Comparison of ENCODE assay signal across 23 mouse cellular contexts in genomic region chr12:77270694-77271093, GRCm38 (mm10). TPM values are rescaled to one million over a fixed set of nuclear protein-coding genes. Genes with fewer than 3 reads are reported as not detected.
DNase-seq lines count a peak whose midpoint lies in the region; ATAC-seq lines count a peak whose summit lies in the region.
"Had no signal": no experiment of that assay in that cellular context is flagged by ENCODE, and none has a peak within 500 bp of the region (broad histone marks: within the 10 kb centered on the region; RNA-seq: fewer than 3 reads in every experiment).

No protein-coding gene starts in this region.

- H3K4me1 ChIP-seq in forebrain, embryonic 16.5 days (replicated peaks; ENCODE audit: control insufficient read depth, insufficient read depth, low read length): no peaks in the 10 kb centered on the region
- H3K4me1 ChIP-seq: embryonic facial prominence, embryonic 15.5 days; forebrain, embryonic 15.5 days; heart, embryonic 10.5 days; hindbrain, embryonic 10.5 days; intestine, embryonic 15.5 days had no signal

- 91% methylated on average over 3 of the region's 3 CpGs for WGBS in forebrain, embryonic 16.5 days

- no peaks in the 10 kb centered on the region for H3K27me3 ChIP-seq in splenic B cell, adult 2 months (ENCODE audit: control insufficient read depth, insufficient read depth, low read length, poor library complexity, severe bottlenecking)
- no peaks in the 10 kb centered on the region for H3K27me3 ChIP-seq in forebrain, embryonic 16.5 days (replicated peaks; ENCODE audit: control insufficient read depth, insufficient read depth, low read length)
- H3K27me3 ChIP-seq: CH12.LX; embryonic facial prominence, embryonic 15.5 days; forebrain, embryonic 15.5 days; intestine, embryonic 15.5 days had no signal

- H3K4me3 ChIP-seq in forebrain, embryonic 16.5 days (replicated peaks; ENCODE audit: low read length): no peak overlapping the region
- H3K4me3 ChIP-seq: embryonic facial prominence, embryonic 15.5 days; erythroblast, embryonic 14.5 days; forebrain, embryonic 15.5 days; heart, embryonic 10.5 days; hindbrain, embryonic 10.5 days; intestine, embryonic 15.5 days had no signal

- no peak overlapping the region for H3K4me2 ChIP-seq in forebrain, embryonic 16.5 days (ENCODE audit: low read length)
- H3K4me2 ChIP-seq: embryonic facial prominence, embryonic 15.5 days; forebrain, embryonic 15.5 days; hindbrain, embryonic 14.5 days; intestine, embryonic 15.5 days had no signal

- H3K36me3 ChIP-seq in splenic B cell, adult 2 months (ENCODE audit: control insufficient read depth, insufficient read depth, low read length, poor library complexity, severe bottlenecking): no peaks in the 10 kb centered on the region
- no peaks in the 10 kb centered on the region for H3K36me3 ChIP-seq in forebrain, embryonic 16.5 days (ENCODE audit: control insufficient read depth, insufficient read depth)
- H3K36me3 ChIP-seq: embryonic facial prominence, embryonic 15.5 days; forebrain, embryonic 15.5 days; heart, embryonic 10.5 days; hindbrain, embryonic 10.5 days; intestine, embryonic 15.5 days had no signal

- ATAC-seq in megakaryocyte, adult 5-6 weeks (ENCODE audit: poor library complexity, severe bottlenecking): peak; percentile 81
- ATAC-seq in forebrain, embryonic 16.5 days: no peak
- ATAC-seq: forebrain, embryonic 15.5 days; intestine, embryonic 15.5 days had no signal

- H3K27ac ChIP-seq in forebrain, embryonic 16.5 days (ENCODE audit: low read length): no peak overlapping the region
- H3K27ac ChIP-seq: embryonic facial prominence, embryonic 15.5 days; forebrain, embryonic 15.5 days; heart, embryonic 10.5 days; hindbrain, embryonic 10.5 days; hindbrain, embryonic 14.5 days; intestine, embryonic 15.5 days had no signal

- peak; percentile 25 to 40 for DNase-seq in B cell, adult 2 months
- DNase-seq in c-Kit-positive CD71-negative TER-119-negative erythroid progenitor cells, embryonic 14.5 days (ENCODE audit: low read depth): peak; percentile 25
- DNase-seq in splenic B cell, adult 2 months (ENCODE audit: low read depth, low spot score): peak; percentile 53
- no peak for DNase-seq in kidney, adult 9 months
- no peak for DNase-seq in retina, embryonic 14.5 days (ENCODE audit: low spot score)
- DNase-seq: adrenal gland, adult 8-10 months; cerebellum, adult 11-12 months; cerebellum, adult 9-11 months; cerebellum, postnatal 36 days; gastrocnemius, postnatal 36 days; heart, adult 18-20 months; heart, postnatal 10 days; kidney, adult 18-20 months had no signal

- no peak overlapping the region for H3K9ac ChIP-seq in forebrain, embryonic 16.5 days (replicated peaks; ENCODE audit: low read depth, low read length)
- H3K9ac ChIP-seq: embryonic facial prominence, embryonic 15.5 days; forebrain, embryonic 15.5 days; hindbrain, embryonic 14.5 days; intestine, embryonic 15.5 days had no signal

- H3K9me3 ChIP-seq in forebrain, embryonic 16.5 days (ENCODE audit: control insufficient read depth, low read length): no peaks in the 10 kb centered on the region
- H3K9me3 ChIP-seq: embryonic facial prominence, embryonic 15.5 days; forebrain, embryonic 15.5 days; heart, embryonic 10.5 days; hindbrain, embryonic 10.5 days; intestine, embryonic 15.5 days had no signal

RNA-seq across cellular contexts. Expression of gene Fut8, which starts 32.8 kb away (rescaled TPM):
- total RNA-seq in megakaryocyte, adult 5-6 weeks (2015): 48.3 and 53.9 TPM in 2 replicates
- 44.6 and 46.2 TPM in 2 replicates for total RNA-seq in megakaryocyte, adult 5-6 weeks (2017)
- 36.6 and 37.9 TPM in 2 replicates for polyA plus RNA-seq in forebrain, embryonic 16.5 days (2015; fragmentation: Nextera tagmentation; extraction: Ambion mirVana)

Comparison
In these comparisons a context has a peak if more than half of its experiments do, and no peak if none do; other contexts are left out.
1. DNase-seq: peak in B cell, adult 2 months (2 of 2), c-Kit-positive CD71-negative TER-119-negative erythroid progenitor cells, embryonic 14.5 days (single experiment) and splenic B cell, adult 2 months (single experiment); none in kidney, adult 9 months (single experiment) and retina, embryonic 14.5 days (single experiment).